Mouse (Mus musculus) T-helper 2 cell (primary cell): ENCODE results near the gene Nit1.

Experiments
- in situ Hi-C: fragments of 300-600 bp; cut with MboI, MseI; formaldehyde crosslinking; loops from one replicate; pipeline ENCODE4 v1.15.1; 2025; ENCODE audit warnings: high pct_unique_total_duplicates

Nit1 gene

DNA sequence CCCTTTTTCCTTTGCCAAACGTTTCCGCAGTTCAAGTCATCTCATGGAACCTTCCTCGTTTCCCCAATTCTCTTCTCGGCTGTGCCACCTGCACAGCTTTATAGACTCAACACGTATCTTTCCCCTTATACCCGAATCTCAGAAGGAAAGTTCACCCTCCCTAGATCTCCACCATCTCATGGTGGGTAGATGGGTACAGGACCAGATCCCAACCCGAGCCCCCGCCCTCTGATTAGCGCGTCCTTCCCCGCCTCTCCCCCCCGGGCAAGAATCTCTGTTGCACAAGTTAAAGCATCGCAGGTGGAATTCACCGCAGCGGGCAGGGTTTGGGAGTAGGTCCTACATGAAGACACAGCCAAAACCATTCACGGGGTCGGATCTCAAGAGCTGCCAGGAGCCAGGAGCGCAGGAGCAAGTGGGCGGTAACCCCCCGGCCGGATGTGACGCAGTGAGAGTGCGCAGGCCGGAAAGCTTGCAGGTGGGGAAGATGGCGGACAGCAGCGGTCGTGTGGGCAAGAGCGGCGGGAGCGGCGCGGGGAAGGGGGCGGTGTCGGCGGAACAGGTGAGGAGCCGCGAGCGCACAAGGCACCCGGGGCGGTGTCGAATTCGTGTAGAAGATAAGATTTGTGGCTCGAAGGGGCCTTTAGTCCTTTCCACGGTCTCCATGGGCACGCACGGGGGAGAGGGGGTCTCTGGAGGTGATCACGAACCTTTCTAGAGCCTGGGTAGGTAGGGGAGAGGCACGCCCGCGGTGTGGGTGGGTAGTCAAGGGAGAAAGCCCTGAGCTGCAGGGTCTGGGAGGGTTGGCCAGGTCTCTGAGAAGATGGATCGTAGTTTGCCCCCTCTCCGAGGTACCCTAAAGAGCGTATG, at the start of gene Nit1, which contains the start of gene Pfdn2:
TSS of gene Nit1 (minus strand) at position 422 of the 870 bp plus-strand sequence.
TSS of gene Pfdn2 (plus strand) at position 446 of the 870 bp plus-strand sequence.
- in situ Hi-C loops: loop anchor here (5.0 kb wide), 1 partner anchor 63 kb away; the partner anchor contains the start of gene Ppox

GRCm38 (mm10) chr1:171390101-171390500, 44.7 kb upstream of the Nit1 start:
- in situ Hi-C loops: no loop called here

DNA sequence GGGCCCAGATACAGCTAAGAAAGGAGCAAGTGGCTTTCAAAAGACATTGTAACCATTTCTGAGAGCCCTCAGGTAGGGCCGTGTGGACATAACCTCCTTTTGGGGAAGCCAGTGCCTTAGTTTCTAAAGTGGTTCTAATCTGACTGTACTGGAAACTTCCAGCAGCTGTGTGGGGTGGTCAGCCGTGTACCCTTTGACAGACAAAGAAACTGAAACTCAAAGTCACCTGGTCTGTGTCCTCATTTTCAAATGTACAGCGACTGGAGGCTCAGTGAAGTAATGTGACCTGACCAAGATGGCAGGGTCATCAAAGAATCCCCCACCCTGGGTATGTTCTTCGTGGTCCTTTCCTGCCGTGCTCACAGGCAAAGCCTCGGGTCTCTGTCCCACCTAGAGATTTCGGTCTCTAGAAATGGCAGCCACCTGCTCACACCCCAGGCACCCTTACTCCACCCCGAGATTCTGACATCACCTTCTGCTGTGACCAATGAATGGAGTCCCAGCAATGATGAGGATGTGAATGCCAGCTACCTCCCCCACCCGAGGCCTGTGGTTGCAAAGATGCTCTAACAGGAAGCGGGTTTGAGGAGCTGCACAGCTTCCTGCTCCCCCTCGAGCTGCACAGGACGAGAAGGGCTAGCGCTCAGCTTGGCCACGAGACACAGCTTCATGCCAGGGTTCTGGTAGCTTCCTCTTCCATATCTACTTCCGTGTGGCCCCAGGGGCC, 43.1 kb upstream of the Nit1 start, which contains the start of gene Arhgap30:
TSS of gene Arhgap30 (plus strand) at position 579 of the 727 bp plus-strand sequence.
- in situ Hi-C loops: no loop called here

GRCm38 (mm10) chr1:171387099-171387498, 41.7 kb upstream of the Nit1 start:
- in situ Hi-C loops: no loop called here

DNA sequence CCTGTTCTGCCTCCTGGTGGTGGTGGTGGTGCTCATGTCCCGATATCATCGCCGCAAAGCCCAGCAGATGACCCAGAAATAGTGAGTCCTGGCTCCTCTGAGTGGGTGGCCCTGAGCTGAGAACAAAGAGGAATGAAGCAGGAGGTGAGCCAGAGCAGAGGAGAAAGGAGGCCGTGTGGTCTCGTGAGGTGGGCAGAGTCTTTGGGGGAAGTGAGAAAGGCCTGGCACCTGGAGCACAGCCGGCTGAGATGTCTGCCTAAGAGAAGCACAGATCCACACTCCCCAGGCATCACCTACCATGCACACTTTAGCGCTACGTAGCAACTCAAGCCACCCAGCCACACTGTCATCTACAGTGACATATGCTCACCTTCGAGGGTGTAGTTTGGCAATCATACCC, 39.7 kb upstream of the Nit1 start:
- in situ Hi-C loops: no loop called here

- in situ Hi-C loops: no loop called here
These were observed 38.9 kb upstream of the Nit1 start for GRCm38 (mm10) chr1:171384361-171384760.

GRCm38 (mm10) chr1:171382096-171382620, 36.7 kb upstream of the Nit1 start:
- in situ Hi-C loops: no loop called here

GRCm38 (mm10) chr1:171379935-171380599, 34.6 kb upstream of the Nit1 start:
- in situ Hi-C loops: no loop called here

DNA sequence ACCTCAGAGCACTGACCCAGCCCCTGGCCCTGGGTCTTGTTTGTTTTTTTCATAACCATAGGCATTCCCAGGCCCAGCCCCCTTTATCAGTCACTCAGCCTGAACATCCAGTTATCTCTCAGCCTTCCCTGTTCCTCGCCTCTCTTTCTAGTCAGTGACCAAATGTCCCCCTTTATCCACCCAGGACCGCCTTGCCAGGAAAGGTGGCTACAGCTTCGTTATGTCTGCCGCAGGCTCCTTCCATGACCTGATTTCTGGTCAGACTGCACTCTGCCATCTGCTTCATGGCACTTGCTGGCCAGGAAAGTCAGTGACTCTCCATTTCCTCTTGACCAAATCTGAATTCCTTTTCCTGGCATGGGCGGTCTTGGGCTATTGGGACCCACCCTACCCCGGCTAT, 32.9 kb upstream of the Nit1 start:
- in situ Hi-C loops: no loop called here

DNA sequence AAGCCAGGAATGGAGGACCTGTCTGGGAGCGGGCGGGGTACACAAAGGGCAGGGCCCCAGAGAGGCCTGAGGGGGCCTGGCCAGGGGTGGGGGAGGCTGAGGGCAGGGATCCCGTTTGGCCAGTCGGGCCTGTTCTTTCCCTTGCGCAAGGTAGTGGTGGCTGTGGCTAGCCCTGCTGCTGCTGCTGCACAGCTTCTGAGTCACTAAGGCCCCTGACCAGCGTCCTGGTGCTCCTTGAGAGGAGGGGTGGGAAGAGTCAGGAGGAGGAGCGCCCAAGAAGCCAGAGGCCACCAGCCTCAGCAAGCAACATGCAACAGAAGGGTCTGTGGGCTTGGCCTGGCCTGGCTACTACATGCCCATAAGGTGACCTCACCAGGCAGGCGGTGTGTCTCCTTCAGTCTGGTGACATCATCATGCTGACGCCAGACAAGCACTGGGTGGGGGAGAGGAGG, 30.2 kb upstream of the Nit1 start:
- in situ Hi-C loops: no loop called here

GRCm38 (mm10) chr1:171373946-171374345, 28.5 kb upstream of the Nit1 start:
- in situ Hi-C loops: no loop called here

DNA sequence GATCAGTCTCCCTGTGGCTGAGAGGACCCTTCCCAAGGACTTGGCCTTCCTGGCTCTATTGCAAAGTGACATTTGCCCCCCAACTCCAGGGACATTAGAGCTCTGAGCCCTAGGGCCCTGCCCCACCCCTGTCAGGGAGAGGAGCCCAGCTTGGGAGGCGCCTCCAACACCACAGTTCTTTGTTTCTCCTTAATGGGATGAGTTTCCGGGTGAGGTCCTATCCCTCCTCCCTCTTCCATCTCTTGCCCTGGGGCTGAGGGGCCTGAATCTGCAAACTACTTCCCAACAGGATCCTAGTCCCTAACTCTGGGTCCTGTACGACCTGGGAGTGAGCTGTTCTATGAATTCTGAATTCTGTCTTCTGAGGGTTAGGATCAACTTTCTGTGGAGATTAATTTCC, 27.4 kb upstream of the Nit1 start:
- in situ Hi-C loops: no loop called here

DNA sequence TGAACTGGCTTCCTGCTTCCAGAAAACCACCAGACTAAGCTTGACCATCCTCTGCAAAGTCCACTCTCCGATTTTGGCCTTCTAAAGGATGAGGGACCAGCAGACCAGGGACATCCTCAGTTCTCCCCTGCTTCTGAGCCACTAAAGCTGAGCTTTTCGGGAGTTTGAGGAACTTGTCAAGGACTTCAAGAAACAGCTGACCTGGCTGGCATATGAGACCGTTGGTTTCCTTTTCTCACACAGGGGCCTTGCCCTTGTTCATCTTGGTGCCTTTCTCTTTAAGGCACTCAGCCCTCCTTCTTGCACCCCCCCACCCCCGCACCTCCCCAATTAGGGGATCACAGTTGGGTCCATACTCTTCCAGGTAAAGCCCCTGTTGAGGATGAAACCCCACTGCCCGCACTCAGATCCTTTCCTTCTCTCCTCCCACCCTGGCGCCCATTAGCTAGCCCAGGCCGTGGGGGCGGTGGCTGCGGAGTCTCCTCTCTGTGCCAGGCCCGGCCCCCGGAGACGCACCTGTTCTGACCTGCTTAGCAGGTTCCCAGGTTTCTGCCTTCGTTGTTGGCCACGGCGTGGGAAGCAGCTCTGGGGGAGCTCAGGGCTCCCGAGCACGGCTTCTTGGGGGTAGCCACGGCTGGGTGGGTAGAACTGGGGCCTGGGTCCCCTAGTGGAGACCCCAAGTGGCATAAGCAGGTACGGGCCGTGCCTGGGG, 24.6 kb upstream of the Nit1 start, which contains the start of gene Nectin4:
TSS of gene Nectin4 (plus strand) at position 255 of the 712 bp plus-strand sequence.
- in situ Hi-C loops: loop anchor here (10.0 kb wide), 1 partner anchor 105 kb away; no protein-coding TSS in a partner anchor

DNA sequence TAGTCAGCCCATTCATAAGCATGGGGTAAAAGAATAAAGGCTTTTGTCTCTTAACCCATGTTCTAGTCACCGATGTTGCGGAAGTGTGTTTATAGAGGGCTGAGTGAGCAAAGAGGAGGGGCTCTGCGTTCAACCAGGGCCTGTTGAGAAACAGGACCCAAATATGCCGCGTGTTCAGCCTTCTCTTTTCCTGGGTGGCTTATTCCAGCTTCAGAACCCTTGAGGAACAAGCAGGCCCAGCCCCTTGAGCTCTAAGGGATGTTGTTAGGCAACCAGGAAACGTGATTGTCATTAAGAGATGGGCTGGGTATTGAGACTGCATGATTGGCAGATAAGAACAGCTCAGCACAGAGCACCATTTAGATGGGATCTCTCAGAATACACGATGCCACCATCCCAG, 20.5 kb upstream of the Nit1 start:
- in situ Hi-C loops: loop anchor here (10.0 kb wide), 1 partner anchor 109 kb away; no protein-coding TSS in a partner anchor

- in situ Hi-C loops: loop anchor here (10.0 kb wide), 1 partner anchor 113 kb away; no protein-coding TSS in a partner anchor
These were observed 16.0 kb upstream of the Nit1 start for GRCm38 (mm10) chr1:171361106-171362103.

DNA sequence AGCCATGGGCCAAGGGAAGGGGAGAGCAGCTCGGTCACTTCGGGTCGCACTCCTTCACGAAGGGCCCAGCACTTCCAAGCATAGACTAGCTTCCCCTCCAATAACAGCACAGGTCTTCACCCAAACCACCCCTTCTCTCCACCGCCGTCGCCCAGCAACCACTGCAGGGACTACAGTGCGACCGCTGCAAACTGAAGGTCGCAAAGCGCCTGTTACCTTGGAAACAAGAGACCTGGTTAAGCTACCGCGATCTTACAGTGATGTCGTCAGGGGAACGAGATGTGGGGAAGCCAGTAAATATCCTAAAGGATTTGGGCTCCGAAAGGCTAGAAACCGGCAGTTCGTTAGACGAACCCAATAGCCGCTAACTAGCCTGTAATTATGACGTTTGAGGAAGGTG, 15.2 kb upstream of the Nit1 start, which contains the start of gene Klhdc9:
TSS of gene Klhdc9 (minus strand) at position 143 of the 400 bp plus-strand sequence.
- in situ Hi-C loops: loop anchor here (10.0 kb wide), 1 partner anchor 114 kb away; no protein-coding TSS in a partner anchor

DNA sequence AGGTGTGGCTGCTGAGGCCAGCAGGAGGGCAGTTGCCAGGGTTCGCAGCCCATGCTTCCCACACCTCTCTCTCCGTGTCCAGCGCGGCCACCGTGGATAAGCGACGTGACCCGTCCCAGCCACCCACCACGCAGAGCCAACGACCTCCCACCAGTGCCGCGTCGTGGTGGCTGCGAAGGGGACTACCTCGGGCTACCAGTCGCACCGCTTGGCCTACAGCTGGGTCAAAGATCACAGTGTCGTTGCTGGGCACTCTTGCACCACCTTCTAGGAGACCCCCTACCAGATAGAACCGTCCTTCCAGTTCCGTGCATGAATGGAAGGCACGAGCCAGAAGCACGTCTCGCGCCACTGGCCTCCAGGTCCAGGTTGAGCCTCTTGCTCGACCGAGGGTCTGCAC, 14.8 kb upstream of the Nit1 start:
- in situ Hi-C loops: loop anchor here (10.0 kb wide), 1 partner anchor 115 kb away; no protein-coding TSS in a partner anchor

DNA sequence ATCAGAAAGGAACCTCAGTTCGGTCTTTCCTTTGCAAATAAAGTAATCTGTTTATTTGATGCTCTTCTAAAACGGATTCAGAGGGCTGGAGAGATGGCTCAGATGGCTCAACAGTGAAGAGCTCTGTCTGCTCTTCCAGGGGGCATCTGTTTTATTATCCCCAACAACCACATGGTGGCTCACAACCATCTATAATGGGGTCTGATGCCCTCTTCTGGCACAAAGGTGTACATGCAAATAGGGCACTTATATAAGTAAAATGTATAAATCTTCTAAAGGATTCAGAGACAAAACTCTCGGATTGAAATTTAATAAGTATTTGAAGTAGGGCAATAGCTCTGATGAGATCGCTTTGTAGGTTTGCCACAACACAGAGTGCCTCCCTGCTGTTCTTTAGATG, 13.0 kb upstream of the Nit1 start:
- in situ Hi-C loops: no loop called here

DNA sequence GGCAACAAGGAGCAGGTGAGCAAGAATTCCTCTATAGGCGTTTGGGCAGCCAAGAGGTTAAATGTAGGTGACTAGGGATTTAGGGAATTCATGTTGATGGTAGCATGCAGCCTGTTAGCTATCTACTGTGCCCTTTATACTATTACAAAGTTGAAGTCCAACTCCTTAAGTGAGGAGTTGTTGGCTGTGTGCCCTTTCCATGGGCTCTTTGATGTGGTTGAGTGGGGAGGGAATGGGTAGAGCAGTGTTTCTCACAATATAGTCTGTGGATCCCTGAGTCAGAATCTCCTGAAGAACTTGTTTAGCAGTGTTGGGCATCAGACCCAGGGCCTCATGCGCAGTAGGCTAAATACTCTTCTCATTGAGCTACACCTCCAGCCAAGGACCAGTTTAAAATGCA, 11.4 kb upstream of the Nit1 start:
- in situ Hi-C loops: no loop called here
